Mouse (Mus musculus): ENCODE data around the gene Gys2. TPM values are rescaled to one million over a fixed set of nuclear protein-coding genes. Genes with fewer than 3 reads are reported as not detected.

The Gys2 gene
- polyA plus RNA-seq, 1 experiment from 2014 or later, result not detected

- ATAC-seq (ENCODE audit: low FRiP score), result no peak
- Histone ChIP-seq H3K27me3 (replicated peaks) (no peaks in the 10 kb centered on the region), H3K4me2 (no peak overlapping the region), H3K4me1 (peaks cover 5% of the 10 kb centered on the region; the same call in 1 of the 2 replicates), H3K27ac (replicated peaks) (no peak overlapping the region), H3K9ac (replicated peaks) (no peak overlapping the region), H3K9me3 (replicated peaks) (no peaks in the 10 kb centered on the region), H3K4me3 (replicated peaks) (no peak overlapping the region), H3K36me3 (no peaks in the 10 kb centered on the region)
- WGBS, result 69% methylated on average over 7 of the region's 7 CpGs
Measured at GRCm38 (mm10) chr6:142455314-142455996, 17.5 kb downstream of the Gys2 start.

GRCm38 (mm10) chr6:142453311-142453710 lies 19.6 kb downstream of the Gys2 start:
- no peak for ATAC-seq (ENCODE audit: low FRiP score)

DNA sequence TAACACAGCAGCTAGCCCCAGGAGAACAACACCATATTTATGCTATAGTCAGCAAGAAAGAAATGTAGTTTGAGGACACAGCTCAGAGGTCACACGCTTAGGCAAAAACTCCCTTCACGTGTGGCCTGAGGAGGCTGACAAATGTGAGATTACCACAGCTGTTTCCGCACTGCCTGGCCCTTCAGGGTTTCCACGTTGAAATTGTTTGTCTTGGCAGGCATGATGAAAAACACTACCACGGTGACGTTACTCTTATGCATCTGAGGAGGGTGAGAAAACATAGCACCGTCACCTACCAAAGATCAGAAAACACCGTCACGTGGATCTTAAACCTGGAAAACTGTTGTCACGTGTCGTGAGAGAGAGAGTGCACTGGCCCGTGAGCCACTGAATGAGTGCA lies 21.5 kb downstream of the Gys2 start:
- H3K27ac ChIP-seq (replicated peaks), result no peak overlapping the region
- no peak for ATAC-seq (ENCODE audit: low FRiP score)
- 78% methylated on average over 12 of the region's 12 CpGs for WGBS
- H3K4me1 ChIP-seq, result no peaks in the 10 kb centered on the region
- no peaks in the 10 kb centered on the region for H3K9me3 ChIP-seq (replicated peaks)
- no peaks in the 10 kb centered on the region for H3K36me3 ChIP-seq
- no peak overlapping the region for H3K4me2 ChIP-seq
- no peak overlapping the region for H3K9ac ChIP-seq (replicated peaks)
- H3K27me3 ChIP-seq (replicated peaks), result no peaks in the 10 kb centered on the region
- H3K4me3 ChIP-seq (replicated peaks), result no peak overlapping the region

More at GRCm38 (mm10) chr6:142453311-142453710, 19.6 kb downstream of the Gys2 start:
- H3K36me3 ChIP-seq, result no peaks in the 10 kb centered on the region
- H3K27me3 ChIP-seq (replicated peaks), result no peaks in the 10 kb centered on the region
- H3K4me1 ChIP-seq, result no peaks in the 10 kb centered on the region; the same call in 1 of the 2 replicates
- H3K4me2 ChIP-seq, result no peak overlapping the region
- H3K4me3 ChIP-seq (replicated peaks), result no peak overlapping the region
- no peak overlapping the region for H3K9ac ChIP-seq (replicated peaks)
- H3K9me3 ChIP-seq (replicated peaks), result no peaks in the 10 kb centered on the region
- WGBS, result 77% methylated on average over 2 of the region's 2 CpGs
- no peak overlapping the region for H3K27ac ChIP-seq (replicated peaks)

DNA sequence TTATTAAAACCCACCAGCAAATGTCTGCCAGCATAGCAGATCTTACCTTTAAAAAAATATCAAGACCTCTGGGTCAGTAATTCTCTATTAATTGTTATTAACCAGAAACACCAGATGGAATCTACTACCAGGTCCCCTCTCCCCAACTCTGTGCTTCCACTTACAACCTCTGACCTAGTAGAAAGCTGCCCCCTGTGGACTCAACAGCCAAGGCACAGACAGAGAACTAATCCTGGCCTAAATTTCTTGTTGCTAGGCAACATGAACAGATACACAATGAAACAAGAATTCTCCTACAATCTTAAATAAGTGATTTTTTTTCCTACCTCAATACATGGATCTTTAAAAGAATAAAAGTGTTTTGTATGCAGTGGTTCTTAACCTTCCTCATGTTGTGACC lies 43.8 kb downstream of the Gys2 start:
- no peaks in the 10 kb centered on the region for H3K36me3 ChIP-seq
- no peaks in the 10 kb centered on the region for H3K9me3 ChIP-seq (replicated peaks)
- no peaks in the 10 kb centered on the region for H3K4me1 ChIP-seq
- H3K27ac ChIP-seq (replicated peaks), result no peak overlapping the region
- no peak overlapping the region for H3K4me3 ChIP-seq (replicated peaks)
- no peak overlapping the region for H3K4me2 ChIP-seq
- no peak for ATAC-seq (ENCODE audit: low FRiP score)
- H3K27me3 ChIP-seq (replicated peaks), result no peaks in the 10 kb centered on the region
- no peak overlapping the region for H3K9ac ChIP-seq (replicated peaks)

DNA sequence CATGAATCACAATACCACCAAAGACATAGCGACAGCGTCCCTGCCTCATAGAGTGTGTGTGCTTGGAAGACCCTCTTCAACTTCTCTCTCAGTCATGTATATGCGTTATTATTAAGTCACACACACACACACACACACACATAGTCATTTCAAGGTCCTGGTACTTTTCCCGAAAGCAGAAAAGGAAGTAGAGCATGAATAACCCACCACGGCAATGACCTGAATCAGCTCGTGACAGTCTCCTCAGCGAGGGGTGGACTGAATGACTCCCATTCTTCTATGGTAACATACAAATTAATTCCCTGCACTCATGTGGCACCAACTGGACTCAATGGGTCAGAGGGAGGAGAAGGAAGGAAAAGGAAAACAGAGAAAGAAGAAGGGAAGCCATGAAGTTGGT lies 47.9 kb downstream of the Gys2 start:
- Histone ChIP-seq H3K4me3 (replicated peaks) (no peak overlapping the region), H3K27me3 (replicated peaks) (no peaks in the 10 kb centered on the region), H3K36me3 (no peaks in the 10 kb centered on the region), H3K9ac (replicated peaks) (no peak overlapping the region), H3K9me3 (replicated peaks) (no peaks in the 10 kb centered on the region), H3K27ac (replicated peaks) (no peak overlapping the region), H3K4me2 (no peak overlapping the region), H3K4me1 (no peaks in the 10 kb centered on the region)
- WGBS, result 70% methylated on average over 7 of the region's 7 CpGs
- no peak for ATAC-seq (ENCODE audit: low FRiP score)

DNA sequence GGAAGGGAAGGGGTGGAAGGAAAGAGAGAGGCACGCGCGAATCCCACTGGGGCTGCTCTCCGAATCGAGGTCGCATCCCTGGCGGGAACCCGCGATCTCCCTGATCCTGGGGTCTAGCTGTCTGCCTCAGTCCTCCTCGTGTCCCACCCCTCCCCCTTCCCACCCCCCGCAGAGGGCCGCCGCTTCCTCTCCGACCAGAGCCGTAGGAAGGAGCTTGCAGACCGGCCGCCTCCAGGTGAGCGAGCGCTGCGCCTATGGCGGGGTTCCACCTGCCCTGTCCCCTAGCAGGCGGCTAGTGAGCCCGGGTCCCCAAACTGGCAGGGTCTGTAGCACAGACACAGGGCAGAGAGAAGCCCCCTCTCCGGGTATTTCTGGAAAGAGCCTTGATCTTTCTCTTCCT lies 58.3 kb downstream of the Gys2 start:
- no peak overlapping the region; the same call in 1 of the 2 replicates for H3K9ac ChIP-seq (replicated peaks)
- 4% methylated on average over 23 of the region's 24 CpGs for WGBS
- peaks cover 5% of the 10 kb centered on the region; the same call in 1 of the 2 replicates for H3K4me1 ChIP-seq
- no peaks in the 10 kb centered on the region for H3K9me3 ChIP-seq (replicated peaks)
- H3K4me2 ChIP-seq, result peak overlapping the region; percentile 68
- peaks cover 30% of the 10 kb centered on the region for H3K27me3 ChIP-seq (replicated peaks)
- peak; percentile 61; the same call in 1 of the 2 replicates for ATAC-seq (ENCODE audit: low FRiP score)
- H3K4me3 ChIP-seq (replicated peaks), result peak overlapping the region; percentile 39
- H3K36me3 ChIP-seq, result peaks cover 3% of the 10 kb centered on the region
- no peak overlapping the region for H3K27ac ChIP-seq (replicated peaks)

DNA sequence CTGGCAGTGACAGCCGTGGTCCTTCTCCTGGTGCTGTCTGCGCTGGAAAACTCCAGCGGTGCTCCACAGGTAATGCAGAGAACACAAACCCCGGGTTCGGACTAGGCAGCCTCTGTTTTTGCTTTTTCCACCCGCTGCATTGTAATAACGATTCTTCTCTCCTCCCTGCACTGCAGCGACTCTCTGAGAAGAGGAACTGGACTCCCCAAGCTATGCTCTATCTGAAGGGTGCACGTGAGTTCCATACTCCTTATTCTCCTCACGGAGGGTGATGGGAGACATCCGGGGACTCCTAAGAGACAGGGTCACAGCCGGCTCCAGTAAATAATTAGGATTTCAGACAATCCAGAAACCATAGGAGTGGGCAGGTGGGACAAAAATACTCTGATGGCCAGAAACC lies 59.1 kb downstream of the Gys2 start:
- H3K4me2 ChIP-seq, result peak overlapping the region; percentile 68
- ATAC-seq (ENCODE audit: low FRiP score), result no peak
- 12% methylated on average over 12 of the region's 12 CpGs for WGBS

GRCm38 (mm10) chr6:142412906-142413491 lies 59.9 kb downstream of the Gys2 start, which contains the start of gene Spx:
TSS of gene Spx (plus strand) at chr6:142413441.
- ATAC-seq (ENCODE audit: low FRiP score), result no peak
- Histone ChIP-seq H3K27ac (replicated peaks) (no peak within 1 kb of the TSS), H3K4me2 (peak within 1 kb of the TSS; percentile 68), H3K36me3 (no peaks in the 10 kb centered on the region), H3K9ac (replicated peaks) (no peak within 1 kb of the TSS), H3K4me3 (replicated peaks) (peak within 1 kb of the TSS; percentile 39), H3K9me3 (replicated peaks) (no peaks in the 10 kb centered on the region), H3K4me1 (peaks cover 5% of the 10 kb centered on the region; the same call in 1 of the 2 replicates), H3K27me3 (replicated peaks) (peaks cover 30% of the 10 kb centered on the region)
- 79% methylated on average over 11 of the region's 11 CpGs for WGBS

More for the DNA sequence above, 59.1 kb downstream of the Gys2 start:
- peak overlapping the region; percentile 39 for H3K4me3 ChIP-seq (replicated peaks)
- H3K4me1 ChIP-seq, result peaks cover 5% of the 10 kb centered on the region; the same call in 1 of the 2 replicates
- H3K36me3 ChIP-seq, result no peaks in the 10 kb centered on the region
- H3K9ac ChIP-seq (replicated peaks), result no peak overlapping the region
- no peaks in the 10 kb centered on the region for H3K9me3 ChIP-seq (replicated peaks)
- H3K27ac ChIP-seq (replicated peaks), result no peak overlapping the region
- H3K27me3 ChIP-seq (replicated peaks), result peaks cover 30% of the 10 kb centered on the region

DNA sequence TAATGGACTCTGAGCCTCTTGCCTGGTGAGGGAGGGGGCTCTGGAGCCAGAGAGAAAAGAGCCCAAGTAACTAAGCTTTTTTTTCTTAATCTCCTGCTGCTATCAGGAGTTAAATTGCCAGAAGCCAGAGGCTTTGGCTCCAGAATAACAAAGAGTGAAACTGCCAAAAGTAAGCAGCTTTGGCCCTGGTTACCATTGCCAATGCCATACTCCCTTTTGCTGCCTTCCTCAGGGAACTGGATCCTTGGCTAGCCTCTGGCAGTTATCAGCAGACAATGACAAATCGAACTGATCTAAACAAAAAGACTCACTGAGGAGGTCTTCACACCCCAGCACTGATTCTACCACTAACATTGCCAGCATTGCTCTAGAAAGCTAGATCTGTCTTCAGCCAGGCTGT lies 61.8 kb downstream of the Gys2 start:
- Histone ChIP-seq H3K4me2 (no peak overlapping the region), H3K9ac (replicated peaks) (no peak overlapping the region), H3K36me3 (no peaks in the 10 kb centered on the region), H3K4me3 (replicated peaks) (no peak overlapping the region), H3K27ac (replicated peaks) (no peak overlapping the region), H3K9me3 (replicated peaks) (no peaks in the 10 kb centered on the region), H3K4me1 (peaks cover 5% of the 10 kb centered on the region; the same call in 1 of the 2 replicates), H3K27me3 (replicated peaks) (peaks cover 30% of the 10 kb centered on the region)
- 44% methylated on average over 1 of the region's 1 CpGs for WGBS
- ATAC-seq (ENCODE audit: low FRiP score), result peak; percentile 11; the same call in 1 of the 2 replicates

- H3K36me3 ChIP-seq, result peaks cover 40% of the 10 kb centered on the region
- ATAC-seq (ENCODE audit: low FRiP score), result no peak
- H3K4me1 ChIP-seq, result no peaks in the 10 kb centered on the region
- 97% methylated on average over 6 of the region's 6 CpGs for WGBS
- H3K27ac ChIP-seq (replicated peaks), result no peak overlapping the region
- H3K9me3 ChIP-seq (replicated peaks), result no peaks in the 10 kb centered on the region
- no peak overlapping the region for H3K9ac ChIP-seq (replicated peaks)
- H3K4me3 ChIP-seq (replicated peaks), result no peak overlapping the region
- H3K4me2 ChIP-seq, result no peak overlapping the region
- H3K27me3 ChIP-seq (replicated peaks), result no peaks in the 10 kb centered on the region
Measured at GRCm38 (mm10) chr6:142395756-142396155, 77.2 kb downstream of the Gys2 start.

GRCm38 (mm10) chr6:142394669-142395068 lies 78.2 kb downstream of the Gys2 start:
- Histone ChIP-seq H3K36me3 (peaks cover 32% of the 10 kb centered on the region), H3K4me2 (no peak overlapping the region), H3K27me3 (replicated peaks) (no peaks in the 10 kb centered on the region), H3K4me1 (no peaks in the 10 kb centered on the region), H3K9me3 (replicated peaks) (no peaks in the 10 kb centered on the region), H3K4me3 (replicated peaks) (no peak overlapping the region), H3K9ac (replicated peaks) (no peak overlapping the region), H3K27ac (replicated peaks) (no peak overlapping the region)
- 94% methylated on average over 5 of the region's 5 CpGs for WGBS
- no peak for ATAC-seq (ENCODE audit: low FRiP score)

DNA sequence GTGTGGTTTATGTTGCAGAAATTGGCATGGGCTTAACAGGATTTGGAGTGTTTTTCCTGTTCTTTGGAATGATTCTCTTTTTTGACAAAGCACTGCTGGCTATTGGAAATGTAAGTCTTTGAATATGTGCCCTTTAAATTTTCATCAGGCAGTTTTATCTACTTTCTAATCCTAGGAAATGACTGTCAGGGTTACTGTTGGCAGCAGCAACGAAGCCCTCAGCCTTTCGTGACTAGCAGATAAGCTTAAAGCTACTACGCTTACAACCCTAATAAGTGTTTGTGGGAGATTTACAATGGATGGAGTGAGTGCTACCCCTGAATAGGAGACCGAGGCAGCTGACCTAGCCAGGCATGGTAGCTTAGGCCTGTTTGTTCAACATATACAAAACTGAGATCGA lies 80.6 kb downstream of the Gys2 start:
- Histone ChIP-seq H3K9ac (replicated peaks) (no peak overlapping the region), H3K36me3 (peaks cover 32% of the 10 kb centered on the region), H3K27me3 (replicated peaks) (no peaks in the 10 kb centered on the region), H3K27ac (replicated peaks) (no peak overlapping the region), H3K9me3 (replicated peaks) (no peaks in the 10 kb centered on the region), H3K4me2 (no peak overlapping the region), H3K4me1 (peaks cover 18% of the 10 kb centered on the region), H3K4me3 (replicated peaks) (no peak overlapping the region)
- WGBS, result 94% methylated on average over 5 of the region's 5 CpGs
- ATAC-seq (ENCODE audit: low FRiP score), result no peak

Data from neural tube, embryonic 15.5 days (tissue).